Mouse (Mus musculus) lung, postnatal 0 days (tissue): ENCODE results near the gene Golph3. TPM values are rescaled to one million over a fixed set of nuclear protein-coding genes. Genes with fewer than 3 reads are reported as not detected.

Experiments used
- ATAC-seq: fragments of 200-750 bp; cut with Nextera tagmentation; 2 replicates; pipeline ENCODE4 v1.8.0; 2017; ENCODE audit warnings: moderate library complexity
- DNase-seq: peaks from one replicate; pipeline ENCODE4 v3.0.0-alpha.2; 2016; ENCODE audit warnings: low spot score
- H3K27ac ChIP-seq: fragments of 300-500 bp; sonication (generic); 2 replicates; pipeline ENCODE4 v1.5.1; 2014; ENCODE audit warnings: antibody characterized with exemption, mild to moderate bottlenecking, low read length, mixed read lengths
- H3K27me3 ChIP-seq: fragments of 300-500 bp; sonication (generic); replicated peaks from 2 replicates; pipeline ENCODE4 v1.6.1; 2014; ENCODE audit warnings: low read length, mixed read lengths; ENCODE audit not compliant: insufficient read depth
- H3K36me3 ChIP-seq: fragments of 300-500 bp; sonication (generic); 2 replicates; pipeline ENCODE4 v1.6.1; 2014; ENCODE audit warnings: low read length, mixed read lengths; ENCODE audit not compliant: insufficient read depth
- H3K4me1 ChIP-seq: fragments of 300-500 bp; sonication (generic); 2 replicates; pipeline ENCODE4 v1.6.1; 2014; ENCODE audit warnings: antibody characterized with exemption, low read depth, low read length, mixed read lengths; ENCODE audit not compliant: insufficient read depth
- H3K4me2 ChIP-seq: fragments of 300-500 bp; sonication (generic); replicated peaks from 2 replicates; pipeline ENCODE4 v1.6.1; 2014; ENCODE audit warnings: low read depth, mild to moderate bottlenecking, low read length, moderate library complexity, mixed read lengths
- H3K4me3 ChIP-seq: fragments of 300-500 bp; sonication (generic); 2 replicates; pipeline ENCODE4 v1.5.1; 2014; ENCODE audit warnings: low read depth, low read length
- H3K9ac ChIP-seq: fragments of 300-500 bp; sonication (generic); replicated peaks from 2 replicates; pipeline ENCODE4 v1.6.1; 2014; ENCODE audit warnings: low read depth, mild to moderate bottlenecking
- H3K9me3 ChIP-seq: fragments of 300-500 bp; sonication (generic); 2 replicates; pipeline ENCODE4 v1.6.1; 2016; ENCODE audit warnings: low read length, mixed read lengths
- CTCF ChIP-seq: IDR thresholded peaks from 2 replicates; pipeline ENCODE4 v1.5.1; 2016; ENCODE audit warnings: antibody characterized with exemption, mild to moderate bottlenecking
- EP300 ChIP-seq: IDR thresholded peaks from 2 replicates; pipeline ENCODE4 v1.6.1; 2016; ENCODE audit warnings: antibody characterized with exemption, mild to moderate bottlenecking, control low read depth
- WGBS: fragments of 180-500 bp; shearing (Covaris S2); extraction: QIAGEN DNeasy Blood & Tissue Kit; methylation state at CpG from one replicate; pipeline ENCODE4 v1.1.7; 2014; 5-methylcytosine and 5-hydroxymethylcytosine counted together
- polyA plus RNA-seq: library from polyadenylated mRNA; unstranded; fragments of >200 nt; fragmentation: Nextera tagmentation; extraction: Ambion mirVana; gene quantifications from 2 replicates; pipeline ENCODE4 v1.2.1, GENCODE M21; 2015

Gene Golph3
- polyA plus RNA-seq = 79.4 and 85.9 TPM in 2 replicates

GRCm38 (mm10) chr15:12321091-12321787 lies at the start of gene Golph3:
Golph3 (plus strand) TSS chr15:12321450.
- no peaks in the 10 kb centered on the region for H3K36me3 ChIP-seq
- TF ChIP-seq EP300 (no peak), CTCF (no peak)
- no peaks in the 10 kb centered on the region for H3K27me3 ChIP-seq
- H3K9ac ChIP-seq = peak within 1 kb of the TSS; percentile 84
- ATAC-seq = peak; percentile 93
- H3K4me3 ChIP-seq = peak within 1 kb of the TSS; percentile 93
- peak within 1 kb of the TSS; percentile 75 for H3K4me2 ChIP-seq
- DNase-seq = peak; percentile 98
- WGBS = under 1% methylated on average over 55 of the region's 74 CpGs
- peaks cover 2% of the 10 kb centered on the region; the same call in 1 of the 2 replicates for H3K4me1 ChIP-seq
- H3K9me3 ChIP-seq = no peaks in the 10 kb centered on the region
- H3K27ac ChIP-seq = peak within 1 kb of the TSS; percentile 95

GRCm38 (mm10) chr15:12273325-12274052 lies 47.8 kb upstream of the Golph3 start:
- Histone ChIP-seq H3K4me1 (0 out of 2 replicates have a peak, but pooled peaks cover 2% of the 10 kb centered on the region), H3K4me3 (no peak overlapping the region), H3K27ac (no peak overlapping the region), H3K27me3 (no peaks in the 10 kb centered on the region), H3K9me3 (no peaks in the 10 kb centered on the region), H3K9ac (no peak overlapping the region), H3K4me2 (no peak overlapping the region), H3K36me3 (peaks cover 13% of the 10 kb centered on the region; the same call in 1 of the 2 replicates)
- TF ChIP-seq EP300 = no peak
- TF ChIP-seq CTCF = no peak
- 66% methylated on average over 12 of the region's 12 CpGs for WGBS
- ATAC-seq (peak; percentile 16; the same call in 1 of the 2 replicates), DNase-seq (no peak)

- H3K27ac ChIP-seq = no peak overlapping the region
- 0 out of 2 replicates have a peak, but pooled peaks cover 2% of the 10 kb centered on the region for H3K4me1 ChIP-seq
- no peak overlapping the region for H3K4me2 ChIP-seq
- TF ChIP-seq CTCF = peak; percentile 32
- no peak for TF ChIP-seq EP300
- H3K27me3 ChIP-seq = no peaks in the 10 kb centered on the region
- DNase-seq = no peak
- no peak overlapping the region for H3K4me3 ChIP-seq
- H3K36me3 ChIP-seq = peaks cover 9% of the 10 kb centered on the region; the same call in 1 of the 2 replicates
- no peak overlapping the region for H3K9ac ChIP-seq
- WGBS = 69% methylated on average over 4 of the region's 4 CpGs
- 0 out of 2 replicates have a peak, but pooled peaks have one; percentile 5 for ATAC-seq
- H3K9me3 ChIP-seq = no peaks in the 10 kb centered on the region
These were observed 47.0 kb upstream of the Golph3 start for GRCm38 (mm10) chr15:12274053-12274769.

- no peak overlapping the region for H3K4me2 ChIP-seq
- H3K36me3 ChIP-seq = peaks cover 5% of the 10 kb centered on the region; the same call in 1 of the 2 replicates
- H3K4me1 ChIP-seq = 0 out of 2 replicates have a peak, but pooled peaks cover 2% of the 10 kb centered on the region
- H3K4me3 ChIP-seq = no peak overlapping the region
- DNase-seq = no peak
- H3K27ac ChIP-seq = no peak overlapping the region
- no peak for TF ChIP-seq CTCF
- TF ChIP-seq EP300 = no peak
- no peak overlapping the region for H3K9ac ChIP-seq
- no peak for ATAC-seq
- 81% methylated on average over 4 of the region's 4 CpGs for WGBS
- H3K27me3 ChIP-seq = no peaks in the 10 kb centered on the region
- H3K9me3 ChIP-seq = no peaks in the 10 kb centered on the region
These were observed 46.1 kb upstream of the Golph3 start for GRCm38 (mm10) chr15:12275091-12275623.

GRCm38 (mm10) chr15:12279816-12280215 lies 41.4 kb upstream of the Golph3 start:
- H3K4me3 ChIP-seq = no peak overlapping the region
- H3K27ac ChIP-seq = no peak overlapping the region
- no peaks in the 10 kb centered on the region for H3K4me1 ChIP-seq
- no peak for TF ChIP-seq CTCF
- no peak for TF ChIP-seq EP300
- H3K9me3 ChIP-seq = no peaks in the 10 kb centered on the region
- no peaks in the 10 kb centered on the region for H3K36me3 ChIP-seq
- ATAC-seq = no peak
- WGBS = 91% methylated on average over 1 of the region's 1 CpGs
- no peaks in the 10 kb centered on the region for H3K27me3 ChIP-seq
- DNase-seq = no peak
- H3K9ac ChIP-seq = no peak overlapping the region
- H3K4me2 ChIP-seq = no peak overlapping the region
